Mouse (Mus musculus) layer of hippocampus, adult 18-20 months (tissue): ENCODE results near the gene Mmp2. TPM values are rescaled to one million over a fixed set of nuclear protein-coding genes. Genes with fewer than 3 reads are reported as not detected.

ENCODE experiments used
- DNase-seq, 2 experiments: peaks; one replicate each; pipeline ENCODE4 v3.0.0; 2022; ENCODE audit warnings: low spot score in 2 of 2
- total RNA-seq, 2 experiments: library from RNA; stranded (reverse); gene quantifications; 2 replicates each; pipeline ENCODE4 v1.2.3; 2021

The Mmp2 gene
- total RNA-seq, 2 experiments from 2014 or later = 2.5 to 2.7 TPM

- DNase-seq = no peak
These were observed 66.8 kb downstream of the Mmp2 start for GRCm38 (mm10) chr8:92893870-92894269.

- DNase-seq = no peak
These were observed 68.0 kb downstream of the Mmp2 start for GRCm38 (mm10) chr8:92895053-92895452.

- no peak for DNase-seq
These were observed 69.0 kb downstream of the Mmp2 start for GRCm38 (mm10) chr8:92896056-92896455.

- no peak for DNase-seq
These were observed 69.5 kb downstream of the Mmp2 start for GRCm38 (mm10) chr8:92896611-92897010.

- no peak for DNase-seq
These were observed 70.7 kb downstream of the Mmp2 start for GRCm38 (mm10) chr8:92897794-92898193.

GRCm38 (mm10) chr8:92899590-92899989 lies 72.5 kb downstream of the Mmp2 start:
- peak in 1 of 2 experiments; percentile 14 for DNase-seq

- DNase-seq = no peak
These were observed 74.0 kb downstream of the Mmp2 start, which contains the start of gene Capns2 for GRCm38 (mm10) chr8:92901107-92901506. Gene Capns2 (plus strand): TSS chr8:92901407.

GRCm38 (mm10) chr8:92902981-92903380 lies 75.9 kb downstream of the Mmp2 start:
- no peak for DNase-seq

Other genes with a start within 250 kb of the Mmp2 start
- under 1 TPM; 0.10 TPM for gene Irx6, start 153.0 kb upstream of the Mmp2 start, total RNA-seq
- gene Lpcat2, start 28.0 kb downstream of the Mmp2 start, total RNA-seq = 10 to 100 TPM in 1 of 2 experiments, 1 to 10 TPM in 1; 7.5 to 11.4 TPM
- gene Capns2, start 74.1 kb downstream of the Mmp2 start, total RNA-seq = 1 to 10 TPM in 1 of 2 experiments, under 1 TPM in 1; 0.87 to 1.6 TPM
- gene Slc6a2, start 132.8 kb downstream of the Mmp2 start, total RNA-seq = under 1 TPM; 0.07 to 0.13 TPM
- not detected for gene Ces1a, start 220.9 kb downstream of the Mmp2 start, total RNA-seq